Mouse (Mus musculus): ENCODE results near the gene Gga1. TPM values are rescaled to one million over a fixed set of nuclear protein-coding genes. Genes with fewer than 3 reads are reported as not detected.

Gene Gga1
- polyA plus RNA-seq (2015; fragmentation: Nextera tagmentation; extraction: Ambion mirVana) = 49.9 and 50.6 TPM in 2 replicates

GRCm38 (mm10) chr15:78876991-78877809 lies at the start of gene Gga1:
Gene Gga1, plus strand, starts transcription at chr15:78877190.
- Histone ChIP-seq H3K27ac (peak within 1 kb of the TSS; percentile 99), H3K9ac (peak within 1 kb of the TSS; percentile 91), H3K4me2 (peak within 1 kb of the TSS; percentile 94), H3K4me1 (replicated peaks) (peaks cover 35% of the 10 kb centered on the region), H3K36me3 (peaks cover 27% of the 10 kb centered on the region), H3K4me3 (peak within 1 kb of the TSS; percentile 74), H3K9me3 (no peaks in the 10 kb centered on the region), H3K27me3 (no peaks in the 10 kb centered on the region)
- peak; percentile 90 for ATAC-seq (ENCODE audit: low FRiP score)
- WGBS = under 1% methylated on average over 64 of the region's 95 CpGs

DNA sequence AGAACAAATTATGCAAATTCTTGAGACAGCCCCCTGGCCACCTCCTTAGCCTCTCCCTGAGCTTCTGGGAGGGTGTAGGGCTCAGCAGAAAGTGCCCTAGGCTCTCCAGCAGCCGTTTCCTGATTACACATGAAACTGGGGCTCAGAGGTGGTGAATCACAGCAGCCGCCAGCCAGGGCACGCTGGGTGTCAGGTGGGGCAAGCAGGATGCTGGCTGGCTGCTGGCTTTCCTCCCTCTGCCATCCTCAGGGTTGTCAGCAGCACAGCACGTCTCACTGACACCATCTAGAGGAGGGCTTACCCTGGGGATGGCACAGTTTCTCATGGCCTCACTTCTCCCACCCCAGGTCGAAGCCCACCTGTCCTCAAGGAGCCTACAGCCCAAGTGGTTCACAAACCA lies 48.7 kb upstream of the Gga1 start:
- Histone ChIP-seq H3K27ac (no peak overlapping the region), H3K36me3 (no peaks in the 10 kb centered on the region), H3K4me1 (replicated peaks) (peaks cover 28% of the 10 kb centered on the region), H3K4me3 (no peak overlapping the region), H3K27me3 (peaks cover 23% of the 10 kb centered on the region), H3K9me3 (no peaks in the 10 kb centered on the region), H3K9ac (peak overlapping the region; percentile 36; the same call in 1 of the 2 replicates), H3K4me2 (no peak overlapping the region)
- ATAC-seq (ENCODE audit: low FRiP score) = no peak
- 16% methylated on average over 5 of the region's 5 CpGs for WGBS

- Histone ChIP-seq H3K27ac (no peak overlapping the region), H3K9me3 (no peaks in the 10 kb centered on the region), H3K9ac (no peak overlapping the region), H3K4me3 (no peak overlapping the region), H3K27me3 (peaks cover 21% of the 10 kb centered on the region), H3K36me3 (no peaks in the 10 kb centered on the region), H3K4me1 (replicated peaks) (peaks cover 38% of the 10 kb centered on the region), H3K4me2 (no peak overlapping the region)
- WGBS = 93% methylated on average over 1 of the region's 1 CpGs
- no peak for ATAC-seq (ENCODE audit: low FRiP score)
Observed at GRCm38 (mm10) chr15:78829636-78830035, 47.4 kb upstream of the Gga1 start.

GRCm38 (mm10) chr15:78830742-78831719 lies 46.0 kb upstream of the Gga1 start:
- no peak for ATAC-seq (ENCODE audit: low FRiP score)
- Histone ChIP-seq H3K4me1 (replicated peaks) (peaks cover 52% of the 10 kb centered on the region), H3K9ac (no peak overlapping the region), H3K36me3 (no peaks in the 10 kb centered on the region), H3K27me3 (peaks cover 18% of the 10 kb centered on the region), H3K4me2 (no peak overlapping the region), H3K27ac (no peak overlapping the region), H3K9me3 (no peaks in the 10 kb centered on the region), H3K4me3 (no peak overlapping the region)
- 76% methylated on average over 10 of the region's 10 CpGs for WGBS

DNA sequence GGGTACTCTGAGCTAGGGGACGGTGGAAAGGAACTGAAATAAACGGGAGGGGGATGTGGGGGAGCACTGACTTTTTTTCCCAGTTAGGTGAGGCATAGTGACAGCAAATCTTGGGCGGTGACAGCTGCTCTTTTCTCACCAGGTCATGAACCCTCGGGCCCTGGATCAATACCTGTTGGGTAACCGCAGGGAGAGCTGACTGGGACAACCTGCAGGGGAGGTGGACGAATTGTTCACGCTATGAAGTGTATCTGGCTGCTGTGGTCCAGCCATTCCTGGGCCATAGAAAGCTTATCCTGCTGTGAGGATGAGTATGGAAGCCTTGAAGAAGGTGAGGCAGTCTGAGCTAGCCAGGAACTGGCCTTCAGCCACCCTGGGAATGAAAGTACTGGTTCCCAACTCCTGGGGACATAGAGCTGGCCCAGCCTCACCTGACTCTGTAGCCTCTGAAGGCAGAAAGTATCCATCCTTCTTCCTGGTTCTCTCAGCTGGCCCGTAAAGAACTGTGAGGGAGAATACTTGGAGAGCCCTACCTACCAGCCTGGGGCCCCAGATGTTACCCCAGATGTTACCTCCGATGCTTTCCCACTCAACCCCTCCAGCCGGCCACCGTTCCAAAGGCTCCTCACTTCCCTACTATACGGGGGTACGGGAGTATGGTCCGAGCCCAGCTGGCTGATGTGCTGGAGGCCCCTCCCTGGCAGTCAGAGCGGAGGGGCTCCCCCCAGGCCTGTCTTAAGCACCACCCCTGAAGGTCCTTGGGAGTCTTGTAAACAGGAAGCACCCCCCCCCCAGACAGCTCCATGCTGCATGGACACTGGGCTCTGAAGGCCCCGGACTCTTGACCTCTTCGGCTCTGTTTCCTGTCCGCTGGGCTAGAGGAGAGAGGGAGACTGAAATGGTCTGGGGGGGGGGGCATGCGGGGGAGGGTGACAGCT lies 45.0 kb upstream of the Gga1 start:
- WGBS = 55% methylated on average over 18 of the region's 19 CpGs
- Histone ChIP-seq H3K36me3 (no peaks in the 10 kb centered on the region), H3K27ac (peak overlapping the region; percentile 68), H3K9me3 (no peaks in the 10 kb centered on the region), H3K4me3 (no peak overlapping the region), H3K27me3 (peaks cover 15% of the 10 kb centered on the region), H3K9ac (peak overlapping the region; percentile 53; the same call in 1 of the 2 replicates), H3K4me1 (replicated peaks) (peaks cover 54% of the 10 kb centered on the region), H3K4me2 (no peak overlapping the region)
- ATAC-seq (ENCODE audit: low FRiP score) = peak; percentile 12; the same call in 1 of the 2 replicates

DNA sequence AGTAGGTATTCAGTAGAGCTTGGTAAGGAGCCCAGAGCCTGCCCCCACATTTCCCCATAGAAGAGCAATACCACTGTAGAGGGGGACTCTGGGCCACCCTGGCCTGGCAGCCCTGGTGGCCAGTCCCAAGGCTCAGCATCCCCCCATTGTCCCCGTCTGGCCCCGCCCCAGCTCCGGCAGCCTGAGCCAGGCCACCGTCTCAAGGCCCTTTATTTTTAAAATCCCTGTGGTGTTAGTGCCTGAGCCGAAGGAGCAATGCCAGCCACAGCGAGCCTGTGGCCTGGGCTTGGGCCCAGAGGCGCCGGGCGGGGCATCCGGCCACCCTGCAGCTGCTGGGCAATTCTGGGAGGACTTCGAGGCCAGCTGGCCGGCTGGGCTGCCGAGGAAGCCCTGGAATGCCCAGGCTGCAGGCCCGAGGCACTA lies 44.3 kb upstream of the Gga1 start:
- Histone ChIP-seq H3K36me3 (no peaks in the 10 kb centered on the region), H3K9me3 (no peaks in the 10 kb centered on the region), H3K9ac (peak overlapping the region; percentile 53), H3K4me3 (no peak overlapping the region), H3K27ac (peak overlapping the region; percentile 68), H3K4me1 (replicated peaks) (peaks cover 53% of the 10 kb centered on the region), H3K4me2 (no peak overlapping the region), H3K27me3 (peaks cover 8% of the 10 kb centered on the region; the same call in 1 of the 2 replicates)
- 19% methylated on average over 14 of the region's 14 CpGs for WGBS
- peak; percentile 55 for ATAC-seq (ENCODE audit: low FRiP score)

DNA sequence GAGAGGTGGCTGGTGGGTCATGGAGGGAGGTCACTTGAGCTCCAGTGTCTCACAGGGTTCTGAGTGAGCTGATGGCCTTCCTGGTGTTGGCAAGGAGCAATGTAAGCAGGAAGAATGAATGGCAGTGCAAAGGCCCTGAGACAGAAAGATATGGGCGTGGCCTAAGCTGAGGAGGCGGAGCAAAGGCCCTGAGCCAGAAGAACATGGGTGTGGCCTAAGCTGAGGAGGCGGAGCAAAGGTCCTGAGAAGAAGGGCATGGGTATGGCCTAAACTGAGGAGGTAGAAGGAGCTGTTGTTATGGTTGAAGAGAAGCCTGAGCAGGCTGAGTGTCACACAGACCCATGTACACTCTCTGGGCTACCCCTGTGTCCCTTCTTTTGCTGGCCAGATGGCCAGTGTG lies 43.4 kb upstream of the Gga1 start:
- ATAC-seq (ENCODE audit: low FRiP score) = peak; percentile 52; the same call in 1 of the 2 replicates
- H3K36me3 ChIP-seq = no peaks in the 10 kb centered on the region
- H3K4me1 ChIP-seq (replicated peaks) = peaks cover 44% of the 10 kb centered on the region
- no peak overlapping the region for H3K4me3 ChIP-seq
- no peak overlapping the region for H3K9ac ChIP-seq
- no peak overlapping the region for H3K4me2 ChIP-seq
- no peaks in the 10 kb centered on the region for H3K9me3 ChIP-seq
- no peaks in the 10 kb centered on the region for H3K27me3 ChIP-seq
- peak overlapping the region; percentile 68; the same call in 1 of the 2 replicates for H3K27ac ChIP-seq
- WGBS = 93% methylated on average over 3 of the region's 3 CpGs

DNA sequence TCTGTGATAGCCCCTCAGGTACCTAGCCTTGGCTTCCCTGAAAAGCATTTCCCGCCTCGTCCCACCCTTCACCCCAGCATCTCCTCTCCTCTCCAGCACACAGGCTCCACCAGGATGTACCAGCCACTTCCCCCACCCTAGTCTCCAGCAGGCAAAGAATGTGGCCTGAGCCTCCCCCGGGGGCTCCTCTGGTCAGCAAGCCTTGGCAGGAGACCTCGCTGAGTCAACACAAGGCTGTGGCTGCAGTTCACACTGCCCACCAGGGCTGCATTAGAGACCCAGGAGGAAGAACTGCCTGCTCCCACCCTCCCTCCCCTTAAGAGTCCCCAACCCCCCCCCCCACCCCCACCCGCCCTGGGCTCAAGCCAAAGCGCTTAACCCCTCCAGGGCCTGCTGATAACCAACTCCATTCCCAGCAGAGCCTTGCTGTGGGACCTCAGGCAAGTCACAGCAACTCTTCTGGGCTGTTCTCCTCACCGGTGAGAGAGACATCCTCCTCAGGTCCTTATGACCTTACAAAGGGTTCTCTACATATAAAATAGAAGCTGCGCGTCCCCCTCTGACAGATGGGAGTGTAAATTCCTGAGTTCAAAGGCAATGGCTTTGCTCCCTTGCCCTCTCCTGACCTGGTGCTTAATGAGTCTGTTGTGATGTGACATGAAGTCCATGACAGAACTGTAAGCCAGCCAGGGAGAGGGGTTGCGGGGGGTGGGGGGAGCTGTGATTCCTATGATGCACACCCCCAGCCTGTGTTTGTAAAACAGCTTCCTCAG lies 42.6 kb upstream of the Gga1 start:
- Histone ChIP-seq H3K27ac (peak overlapping the region; percentile 76), H3K4me2 (no peak overlapping the region), H3K4me3 (no peak overlapping the region), H3K9ac (no peak overlapping the region), H3K9me3 (no peaks in the 10 kb centered on the region), H3K4me1 (replicated peaks) (peaks cover 51% of the 10 kb centered on the region), H3K27me3 (no peaks in the 10 kb centered on the region), H3K36me3 (no peaks in the 10 kb centered on the region)
- ATAC-seq (ENCODE audit: low FRiP score) = no peak
- WGBS = 43% methylated on average over 10 of the region's 10 CpGs

- Histone ChIP-seq H3K9me3 (no peaks in the 10 kb centered on the region), H3K9ac (peak overlapping the region; percentile 53), H3K27ac (peak overlapping the region; percentile 76), H3K4me2 (no peak overlapping the region), H3K4me1 (replicated peaks) (peaks cover 62% of the 10 kb centered on the region), H3K4me3 (no peak overlapping the region), H3K27me3 (no peaks in the 10 kb centered on the region), H3K36me3 (no peaks in the 10 kb centered on the region)
- 5% methylated on average over 11 of the region's 12 CpGs for WGBS
- ATAC-seq (ENCODE audit: low FRiP score) = no peak
Observed at GRCm38 (mm10) chr15:78835200-78836085, 41.5 kb upstream of the Gga1 start.

DNA sequence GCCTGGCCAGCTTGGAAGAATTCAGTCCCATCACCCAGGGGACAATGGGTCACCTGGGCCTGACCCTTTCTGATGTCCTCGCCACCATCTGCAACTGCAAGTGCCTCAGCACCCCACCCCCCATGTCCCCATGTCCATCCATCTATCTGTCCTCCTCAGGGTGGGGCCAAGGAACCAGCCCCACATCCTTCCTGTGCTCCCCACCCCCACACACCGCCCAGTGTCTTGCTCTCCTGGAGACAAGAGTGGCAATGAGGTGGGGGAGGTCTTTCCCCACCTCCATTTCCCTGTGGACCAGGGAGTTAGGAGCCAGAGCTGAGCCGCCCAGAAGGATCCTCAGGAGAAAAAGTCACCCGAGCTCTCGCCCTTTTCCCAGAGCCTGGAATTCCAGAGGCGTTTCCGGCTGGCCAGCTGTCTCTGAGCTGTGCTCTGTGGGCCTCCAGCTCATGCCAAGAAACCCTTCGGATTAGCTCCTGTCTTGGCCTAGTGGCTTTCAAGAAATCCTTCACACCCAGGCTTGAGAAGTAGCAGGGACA lies 40.8 kb upstream of the Gga1 start:
- ATAC-seq (ENCODE audit: low FRiP score) = no peak
- Histone ChIP-seq H3K9ac (no peak overlapping the region), H3K4me2 (no peak overlapping the region), H3K9me3 (no peaks in the 10 kb centered on the region), H3K27me3 (peaks cover 4% of the 10 kb centered on the region), H3K4me1 (replicated peaks) (peaks cover 69% of the 10 kb centered on the region), H3K36me3 (no peaks in the 10 kb centered on the region), H3K27ac (peak overlapping the region; percentile 76), H3K4me3 (no peak overlapping the region)
- WGBS = 16% methylated on average over 8 of the region's 8 CpGs

Measured in hindbrain, embryonic 13.5 days (tissue).